Mouse (Mus musculus): ENCODE measurements around the gene Nup210l. TPM values are rescaled to one million over a fixed set of nuclear protein-coding genes. Genes with fewer than 3 reads are reported as not detected.
"Not testable (repeated sequence)": the region's sequence is repeated elsewhere in the genome, so short reads cannot be mapped to it uniquely, and the experiment has no call there.

Nup210l gene
- polyA plus RNA-seq, 1 experiment from 2014 or later = 0.53 TPM

GRCm38 (mm10) chr3:90247960-90248745 lies 144.2 kb downstream of the Nup210l start, which contains the start of gene Slc39a1:
Gene Slc39a1, plus strand, starts transcription at chr3:90248172.
- H3K4me2 ChIP-seq (ENCODE audit: low read length) = peak within 1 kb of the TSS; percentile 93
- no peaks in the 10 kb centered on the region for H3K9me3 ChIP-seq (ENCODE audit: control insufficient read depth, low read length)
- H3K4me3 ChIP-seq (ENCODE audit: low read depth, low read length) = peak within 1 kb of the TSS; percentile 79
- H3K27ac ChIP-seq (ENCODE audit: low read depth) = peak within 1 kb of the TSS; percentile 95
- ATAC-seq (replicated peaks; ENCODE audit: low FRiP score, low TSS enrichment, low read depth) = peak; percentile 90
- peaks cover 19% of the 10 kb centered on the region for H3K36me3 ChIP-seq (ENCODE audit: control insufficient read depth, insufficient read depth, low read length)
- WGBS = under 1% methylated on average over 44 of the region's 44 CpGs
- DNase-seq (ENCODE audit: low spot score) = peak; percentile 93
- H3K4me1 ChIP-seq (replicated peaks; ENCODE audit: control insufficient read depth, insufficient read depth, low read length) = peaks cover 13% of the 10 kb centered on the region
- no peaks in the 10 kb centered on the region for H3K27me3 ChIP-seq (replicated peaks; ENCODE audit: control insufficient read depth, insufficient read depth, low read length)
- peak within 1 kb of the TSS; percentile 81 for H3K9ac ChIP-seq (ENCODE audit: low read length)

- Histone ChIP-seq H3K4me3 (ENCODE audit: low read depth, low read length) (peak overlapping the region; percentile 79), H3K9me3 (ENCODE audit: control insufficient read depth, low read length) (no peaks in the 10 kb centered on the region), H3K27me3 (replicated peaks; ENCODE audit: control insufficient read depth, insufficient read depth, low read length) (no peaks in the 10 kb centered on the region), H3K27ac (ENCODE audit: low read depth) (peak overlapping the region; percentile 95), H3K36me3 (ENCODE audit: control insufficient read depth, insufficient read depth, low read length) (peaks cover 19% of the 10 kb centered on the region), H3K4me1 (replicated peaks; ENCODE audit: control insufficient read depth, insufficient read depth, low read length) (peaks cover 10% of the 10 kb centered on the region), H3K4me2 (ENCODE audit: low read length) (peak overlapping the region; percentile 93), H3K9ac (ENCODE audit: low read length) (peak overlapping the region; percentile 81)
- DNase-seq (ENCODE audit: low spot score) (no peak), ATAC-seq (replicated peaks; ENCODE audit: low FRiP score, low TSS enrichment, low read depth) (no peak)
- WGBS = 3% methylated on average over 10 of the region's 10 CpGs
Measured at GRCm38 (mm10) chr3:90248746-90249100, 144.8 kb downstream of the Nup210l start.

GRCm38 (mm10) chr3:90250791-90251190 lies 146.9 kb downstream of the Nup210l start:
- Histone ChIP-seq H3K9me3 (ENCODE audit: control insufficient read depth, low read length) (no peaks in the 10 kb centered on the region), H3K4me3 (ENCODE audit: low read depth, low read length) (no peak overlapping the region), H3K4me2 (ENCODE audit: low read length) (no peak overlapping the region), H3K9ac (ENCODE audit: low read length) (no peak overlapping the region), H3K36me3 (ENCODE audit: control insufficient read depth, insufficient read depth, low read length) (peaks cover 19% of the 10 kb centered on the region), H3K27me3 (replicated peaks; ENCODE audit: control insufficient read depth, insufficient read depth, low read length) (no peaks in the 10 kb centered on the region), H3K4me1 (replicated peaks; ENCODE audit: control insufficient read depth, insufficient read depth, low read length) (peaks cover 16% of the 10 kb centered on the region), H3K27ac (ENCODE audit: low read depth) (no peak overlapping the region)
- 86% methylated on average over 6 of the region's 6 CpGs for WGBS
- ATAC-seq (replicated peaks; ENCODE audit: low FRiP score, low TSS enrichment, low read depth) (no peak), DNase-seq (ENCODE audit: low spot score) (no peak)

- WGBS = 92% methylated on average over 10 of the region's 12 CpGs
Measured at GRCm38 (mm10) chr3:90251731-90252226, 147.8 kb downstream of the Nup210l start.

GRCm38 (mm10) chr3:90252659-90253058 lies 148.7 kb downstream of the Nup210l start:
- not testable (repeated sequence) for H3K4me2 ChIP-seq (ENCODE audit: low read length); H3K9me3 ChIP-seq (ENCODE audit: control insufficient read depth, low read length); H3K27ac ChIP-seq (ENCODE audit: low read depth); H3K4me3 ChIP-seq (ENCODE audit: low read depth, low read length); H3K27me3 ChIP-seq (replicated peaks; ENCODE audit: control insufficient read depth, insufficient read depth, low read length); ATAC-seq (replicated peaks; ENCODE audit: low FRiP score, low TSS enrichment, low read depth); H3K9ac ChIP-seq (ENCODE audit: low read length); DNase-seq (ENCODE audit: low spot score)
- 88% methylated on average over 2 of the region's 2 CpGs for WGBS
- peaks cover 13% of the 10 kb centered on the region for H3K4me1 ChIP-seq (replicated peaks; ENCODE audit: control insufficient read depth, insufficient read depth, low read length)
- peaks cover 26% of the 10 kb centered on the region for H3K36me3 ChIP-seq (ENCODE audit: control insufficient read depth, insufficient read depth, low read length)

More at GRCm38 (mm10) chr3:90251731-90252226, 147.8 kb downstream of the Nup210l start:
- not testable (repeated sequence) for H3K9me3 ChIP-seq (ENCODE audit: control insufficient read depth, low read length); H3K4me2 ChIP-seq (ENCODE audit: low read length); H3K9ac ChIP-seq (ENCODE audit: low read length); H3K27ac ChIP-seq (ENCODE audit: low read depth); ATAC-seq (replicated peaks; ENCODE audit: low FRiP score, low TSS enrichment, low read depth); H3K4me3 ChIP-seq (ENCODE audit: low read depth, low read length); H3K27me3 ChIP-seq (replicated peaks; ENCODE audit: control insufficient read depth, insufficient read depth, low read length); DNase-seq (ENCODE audit: low spot score)
- Histone ChIP-seq H3K36me3 (ENCODE audit: control insufficient read depth, insufficient read depth, low read length) (peaks cover 19% of the 10 kb centered on the region), H3K4me1 (replicated peaks; ENCODE audit: control insufficient read depth, insufficient read depth, low read length) (peaks cover 16% of the 10 kb centered on the region)

GRCm38 (mm10) chr3:90253174-90253573 lies 149.2 kb downstream of the Nup210l start:
- not testable (repeated sequence) for DNase-seq (ENCODE audit: low spot score); H3K27me3 ChIP-seq (replicated peaks; ENCODE audit: control insufficient read depth, insufficient read depth, low read length); H3K9me3 ChIP-seq (ENCODE audit: control insufficient read depth, low read length); ATAC-seq (replicated peaks; ENCODE audit: low FRiP score, low TSS enrichment, low read depth); H3K9ac ChIP-seq (ENCODE audit: low read length); H3K4me3 ChIP-seq (ENCODE audit: low read depth, low read length); H3K27ac ChIP-seq (ENCODE audit: low read depth)
- Histone ChIP-seq H3K4me2 (ENCODE audit: low read length) (peak overlapping the region; percentile 91; the same call in 1 of the 2 replicates), H3K36me3 (ENCODE audit: control insufficient read depth, insufficient read depth, low read length) (peaks cover 31% of the 10 kb centered on the region), H3K4me1 (replicated peaks; ENCODE audit: control insufficient read depth, insufficient read depth, low read length) (peaks cover 12% of the 10 kb centered on the region)
- 91% methylated on average over 1 of the region's 1 CpGs for WGBS

- no peaks in the 10 kb centered on the region for H3K9me3 ChIP-seq (ENCODE audit: control insufficient read depth, low read length)
- peak within 1 kb of the TSS; percentile 93 for H3K4me3 ChIP-seq (ENCODE audit: low read depth, low read length)
- peak; percentile 95 for ATAC-seq (replicated peaks; ENCODE audit: low FRiP score, low TSS enrichment, low read depth)
- H3K9ac ChIP-seq (ENCODE audit: low read length) = peak within 1 kb of the TSS; percentile 88
- peaks cover 11% of the 10 kb centered on the region for H3K4me1 ChIP-seq (replicated peaks; ENCODE audit: control insufficient read depth, insufficient read depth, low read length)
- H3K27ac ChIP-seq (ENCODE audit: low read depth) = peak within 1 kb of the TSS; percentile 84
- H3K4me2 ChIP-seq (ENCODE audit: low read length) = peak within 1 kb of the TSS; percentile 91
- H3K27me3 ChIP-seq (replicated peaks; ENCODE audit: control insufficient read depth, insufficient read depth, low read length) = no peaks in the 10 kb centered on the region
- peaks cover 36% of the 10 kb centered on the region for H3K36me3 ChIP-seq (ENCODE audit: control insufficient read depth, insufficient read depth, low read length)
- DNase-seq (ENCODE audit: low spot score) = peak; percentile 93
- WGBS = 1% methylated on average over 40 of the region's 40 CpGs
Measured at GRCm38 (mm10) chr3:90253653-90254418, 149.9 kb downstream of the Nup210l start, which contains the start of gene Crtc2. Gene Crtc2, plus strand, starts transcription at chr3:90254163.

GRCm38 (mm10) chr3:90254419-90255193 lies 150.7 kb downstream of the Nup210l start:
- Histone ChIP-seq H3K36me3 (ENCODE audit: control insufficient read depth, insufficient read depth, low read length) (peaks cover 40% of the 10 kb centered on the region), H3K4me3 (ENCODE audit: low read depth, low read length) (peak overlapping the region; percentile 93), H3K9me3 (ENCODE audit: control insufficient read depth, low read length) (no peaks in the 10 kb centered on the region), H3K4me2 (ENCODE audit: low read length) (peak overlapping the region; percentile 91), H3K4me1 (replicated peaks; ENCODE audit: control insufficient read depth, insufficient read depth, low read length) (peaks cover 8% of the 10 kb centered on the region), H3K27ac (ENCODE audit: low read depth) (peak overlapping the region; percentile 84), H3K27me3 (replicated peaks; ENCODE audit: control insufficient read depth, insufficient read depth, low read length) (no peaks in the 10 kb centered on the region), H3K9ac (ENCODE audit: low read length) (peak overlapping the region; percentile 88)
- ATAC-seq (replicated peaks; ENCODE audit: low FRiP score, low TSS enrichment, low read depth) = peak; percentile 66
- WGBS = under 1% methylated on average over 41 of the region's 41 CpGs
- peak; percentile 69 for DNase-seq (ENCODE audit: low spot score)
